In genomic region chr1:66177489-66178170, GRCm38 (mm10) we compare ENCODE assay signal across 12 mouse cellular contexts. TPM values are rescaled to one million over a fixed set of nuclear protein-coding genes. Genes with fewer than 3 reads are reported as not detected.
DNase-seq lines count a peak whose midpoint lies in the region; ATAC-seq and TF ChIP-seq lines count a peak whose summit lies in the region.
"Had no signal": no experiment of that assay in that cellular context is flagged by ENCODE, and none has a peak within 500 bp of the region (broad histone marks: within the 10 kb centered on the region; RNA-seq: fewer than 3 reads in every experiment).

No protein-coding gene starts in this region.

- H3K9me3 ChIP-seq in kidney, postnatal 0 days (replicated peaks; ENCODE audit: low read length) = no peaks in the 10 kb centered on the region
- no peaks in the 10 kb centered on the region for H3K9me3 ChIP-seq in kidney, embryonic 16.5 days (ENCODE audit: low read length)
- H3K9me3 ChIP-seq in hindbrain, embryonic 10.5 days = no peaks in the 10 kb centered on the region
- no peaks in the 10 kb centered on the region for H3K9me3 ChIP-seq in midbrain, postnatal 0 days (ENCODE audit: low read length)
- H3K9me3 ChIP-seq: intestine, embryonic 15.5 days; lung, embryonic 15.5 days had no signal

- DNase-seq in kidney, postnatal 0 days (ENCODE audit: low spot score) = no peak
- peak; percentile 36 for DNase-seq in cerebellum, adult 8-10 months
- DNase-seq in hindbrain, embryonic 10.5 days (ENCODE audit: low spot score) = no peak
- DNase-seq in midbrain, postnatal 0 days (ENCODE audit: low spot score) = peak; percentile 72
- DNase-seq in adrenal gland, postnatal 36 days = no peak
- DNase-seq in layer of hippocampus, postnatal 14 days (ENCODE audit: low spot score in 2 of 2) = no peak
- DNase-seq in lung, postnatal 4 days = no peak

- 0 out of 2 replicates have a peak, but pooled peaks cover 7% of the 10 kb centered on the region for H3K4me1 ChIP-seq in kidney, postnatal 0 days (replicated peaks; ENCODE audit: insufficient read depth, low read length)
- H3K4me1 ChIP-seq in kidney, embryonic 16.5 days (ENCODE audit: insufficient read depth, low read length) = peaks cover 10% of the 10 kb centered on the region
- H3K4me1 ChIP-seq in hindbrain, embryonic 10.5 days (replicated peaks) = peaks cover 29% of the 10 kb centered on the region
- peaks cover 7% of the 10 kb centered on the region; the same call in 1 of the 2 replicates for H3K4me1 ChIP-seq in midbrain, postnatal 0 days (ENCODE audit: insufficient read depth, low read length)

- 40% methylated on average over 4 of the region's 4 CpGs for WGBS in kidney, postnatal 0 days
- WGBS in kidney, embryonic 16.5 days = 45% methylated on average over 4 of the region's 4 CpGs
- WGBS in hindbrain, embryonic 10.5 days = 40% methylated on average over 4 of the region's 4 CpGs
- 7% methylated on average over 4 of the region's 4 CpGs for WGBS in midbrain, postnatal 0 days

- peak; percentile 27; the same call in 1 of the 2 replicates for TF ChIP-seq CTCF in kidney, postnatal 0 days (IDR thresholded peaks at IDR 0.05; ENCODE audit: low read depth)
- peak; percentile 64 for TF ChIP-seq CTCF in midbrain, postnatal 0 days (IDR thresholded peaks at IDR 0.05)

- no peak overlapping the region for H3K9ac ChIP-seq in kidney, postnatal 0 days (ENCODE audit: low read depth, low read length)
- no peak overlapping the region for H3K9ac ChIP-seq in kidney, embryonic 16.5 days (replicated peaks; ENCODE audit: low read length)
- peak overlapping the region; percentile 52 for H3K9ac ChIP-seq in midbrain, postnatal 0 days (replicated peaks; ENCODE audit: low read length, poor library complexity, severe bottlenecking)
- H3K9ac ChIP-seq: intestine, embryonic 15.5 days; lung, embryonic 15.5 days had no signal

- no peak overlapping the region for H3K27ac ChIP-seq in kidney, postnatal 0 days
- H3K27ac ChIP-seq in kidney, embryonic 16.5 days (ENCODE audit: low read length) = no peak overlapping the region
- peak overlapping the region; percentile 16; the same call in 1 of the 2 replicates for H3K27ac ChIP-seq in hindbrain, embryonic 10.5 days
- H3K27ac ChIP-seq in midbrain, postnatal 0 days (ENCODE audit: low read depth, low read length) = peak overlapping the region; percentile 51
- H3K27ac ChIP-seq: intestine, embryonic 15.5 days; lung, embryonic 15.5 days had no signal

- H3K36me3 ChIP-seq in kidney, postnatal 0 days (ENCODE audit: insufficient read depth, low read length) = no peaks in the 10 kb centered on the region
- no peaks in the 10 kb centered on the region for H3K36me3 ChIP-seq in kidney, embryonic 16.5 days (ENCODE audit: insufficient read depth, low read length)
- 0 out of 2 replicates have a peak, but pooled peaks cover 4% of the 10 kb centered on the region for H3K36me3 ChIP-seq in hindbrain, embryonic 10.5 days
- H3K36me3 ChIP-seq in midbrain, postnatal 0 days (ENCODE audit: insufficient read depth, low read length) = peaks cover 6% of the 10 kb centered on the region; the same call in 1 of the 2 replicates
- H3K36me3 ChIP-seq: intestine, embryonic 15.5 days; lung, embryonic 15.5 days had no signal

- no peak overlapping the region for H3K4me2 ChIP-seq in kidney, postnatal 0 days (ENCODE audit: low read length)
- H3K4me2 ChIP-seq in kidney, embryonic 16.5 days (replicated peaks; ENCODE audit: low read depth, low read length) = no peak overlapping the region
- peak overlapping the region; percentile 78 for H3K4me2 ChIP-seq in midbrain, postnatal 0 days (ENCODE audit: low read depth, low read length, poor library complexity, severe bottlenecking)
- H3K4me2 ChIP-seq: intestine, embryonic 15.5 days; lung, embryonic 15.5 days had no signal

- no peak overlapping the region for H3K4me3 ChIP-seq in kidney, postnatal 0 days (replicated peaks; ENCODE audit: low read depth, low read length)
- H3K4me3 ChIP-seq in kidney, embryonic 16.5 days (ENCODE audit: low read length) = no peak overlapping the region
- peak overlapping the region; percentile 78 for H3K4me3 ChIP-seq in hindbrain, embryonic 10.5 days
- peak overlapping the region; percentile 90 for H3K4me3 ChIP-seq in midbrain, postnatal 0 days (ENCODE audit: low read depth, low read length)
- H3K4me3 ChIP-seq: erythroblast, embryonic 14.5 days; intestine, embryonic 15.5 days; lung, embryonic 15.5 days had no signal

- no peak for ATAC-seq in kidney, postnatal 0 days (replicated peaks; ENCODE audit: low FRiP score, low read depth)
- no peak for ATAC-seq in kidney, embryonic 16.5 days (ENCODE audit: low FRiP score, low TSS enrichment)
- peak; percentile 43; the same call in 1 of the 2 replicates for ATAC-seq in midbrain, postnatal 0 days (ENCODE audit: low FRiP score)
- ATAC-seq: intestine, embryonic 15.5 days had no signal

- H3K27me3 ChIP-seq in kidney, postnatal 0 days (ENCODE audit: insufficient read depth, low read length) = no peaks in the 10 kb centered on the region
- H3K27me3 ChIP-seq in kidney, embryonic 16.5 days (ENCODE audit: insufficient read depth, low read length) = no peaks in the 10 kb centered on the region
- H3K27me3 ChIP-seq in hindbrain, embryonic 10.5 days (ENCODE audit: insufficient read depth, poor library complexity, severe bottlenecking) = peaks cover 31% of the 10 kb centered on the region
- H3K27me3 ChIP-seq in midbrain, postnatal 0 days (ENCODE audit: insufficient read depth, low read length) = no peaks in the 10 kb centered on the region
- H3K27me3 ChIP-seq: intestine, embryonic 15.5 days; lung, embryonic 15.5 days had no signal

RNA-seq across cellular contexts. Expression of gene Map2, which starts 2.6 kb away (rescaled TPM):
- 3.5 and 3.8 TPM in 2 replicates for polyA plus RNA-seq in kidney, postnatal 0 days (2015; fragmentation: Nextera tagmentation; extraction: Ambion mirVana)
- 6.9 and 8.2 TPM in 2 replicates for polyA plus RNA-seq in kidney, embryonic 16.5 days (2015; fragmentation: Nextera tagmentation; extraction: Ambion mirVana)
- 78.8 and 164 TPM in 2 replicates for polyA plus RNA-seq in hindbrain, embryonic 10.5 days (2016; fragmentation: Nextera tagmentation; extraction: Ambion mirVana)
- 1,392 and 1,504 TPM in 2 replicates for total RNA-seq in midbrain, postnatal 0 days (2014; rRNA removed)
- 292 and 341 TPM in 2 replicates for polyA plus RNA-seq in midbrain, postnatal 0 days (2015; fragmentation: Nextera tagmentation; extraction: Ambion mirVana)
- 10 to 100 TPM; 17.7 to 34.1 TPM for total RNA-seq in adrenal gland, postnatal 36 days (2021)
- total RNA-seq in layer of hippocampus, postnatal 14 days (2021) = 1,000 to 10,000 TPM in 1 of 2 experiments, 100 to 1,000 TPM in 1; 947 to 1,024 TPM
- total RNA-seq: granulocyte monocyte progenitor cell, adult 5-6 weeks had no signal
- polyA plus RNA-seq: erythroblast, embryonic 14.5 days had no signal

Comparison
In these comparisons a context has a peak if more than half of its experiments do, and no peak if none do; other contexts are left out.
1. DNase-seq: peak in cerebellum, adult 8-10 months (single experiment) and midbrain, postnatal 0 days (single experiment); none in kidney, postnatal 0 days (single experiment), hindbrain, embryonic 10.5 days (single experiment), adrenal gland, postnatal 36 days (0 of 2), layer of hippocampus, postnatal 14 days (0 of 2) and lung, postnatal 4 days (0 of 2).
2. H3K27ac ChIP-seq: peak in hindbrain, embryonic 10.5 days (single experiment) and midbrain, postnatal 0 days (single experiment); none in kidney, postnatal 0 days (single experiment) and kidney, embryonic 16.5 days (single experiment).
3. H3K4me3 ChIP-seq: peak in hindbrain, embryonic 10.5 days (single experiment) and midbrain, postnatal 0 days (single experiment); none in kidney, postnatal 0 days (single experiment) and kidney, embryonic 16.5 days (single experiment).